Mouse (Mus musculus) telencephalon, adult 2 months (tissue): ENCODE measurements around the gene Tbc1d30.

Experiments used
- DNase-seq: peaks from one replicate; pipeline ENCODE4 v3.0.0-alpha.2; 2011; ENCODE audit warnings: low read depth, low spot score

Gene Tbc1d30

GRCm38 (mm10) chr10:121227403-121227802 lies 123.7 kb downstream of the Tbc1d30 start:
- no peak for DNase-seq

GRCm38 (mm10) chr10:121225636-121226035 lies 125.4 kb downstream of the Tbc1d30 start:
- DNase-seq, result no peak

GRCm38 (mm10) chr10:121222881-121223280 lies 128.2 kb downstream of the Tbc1d30 start:
- DNase-seq, result no peak

- no peak for DNase-seq
These were observed 132.5 kb downstream of the Tbc1d30 start for GRCm38 (mm10) chr10:121218616-121219015.

GRCm38 (mm10) chr10:121216804-121217203 lies 134.3 kb downstream of the Tbc1d30 start:
- no peak for DNase-seq
